Mouse (Mus musculus) cortical plate, adult 2 months (tissue): ENCODE measurements around the gene Sh3bp5.

Experiments used
- CTCF ChIP-seq: fragments of 200-500 bp; IDR thresholded peaks from 2 replicates; pipeline ENCODE4 v1.5.1; 2011; ENCODE audit warnings: mild to moderate bottlenecking, control low read depth, low read length; ENCODE audit not compliant: insufficient read depth; ENCODE audit errors: extremely low read depth
- POLR2A ChIP-seq: fragments of 200-500 bp; IDR thresholded peaks from 2 replicates; pipeline ENCODE4 v1.6.1; 2011; ENCODE audit warnings: mild to moderate bottlenecking, low read length, control low read depth; ENCODE audit not compliant: insufficient read depth; ENCODE audit errors: extremely low read depth

DNA sequence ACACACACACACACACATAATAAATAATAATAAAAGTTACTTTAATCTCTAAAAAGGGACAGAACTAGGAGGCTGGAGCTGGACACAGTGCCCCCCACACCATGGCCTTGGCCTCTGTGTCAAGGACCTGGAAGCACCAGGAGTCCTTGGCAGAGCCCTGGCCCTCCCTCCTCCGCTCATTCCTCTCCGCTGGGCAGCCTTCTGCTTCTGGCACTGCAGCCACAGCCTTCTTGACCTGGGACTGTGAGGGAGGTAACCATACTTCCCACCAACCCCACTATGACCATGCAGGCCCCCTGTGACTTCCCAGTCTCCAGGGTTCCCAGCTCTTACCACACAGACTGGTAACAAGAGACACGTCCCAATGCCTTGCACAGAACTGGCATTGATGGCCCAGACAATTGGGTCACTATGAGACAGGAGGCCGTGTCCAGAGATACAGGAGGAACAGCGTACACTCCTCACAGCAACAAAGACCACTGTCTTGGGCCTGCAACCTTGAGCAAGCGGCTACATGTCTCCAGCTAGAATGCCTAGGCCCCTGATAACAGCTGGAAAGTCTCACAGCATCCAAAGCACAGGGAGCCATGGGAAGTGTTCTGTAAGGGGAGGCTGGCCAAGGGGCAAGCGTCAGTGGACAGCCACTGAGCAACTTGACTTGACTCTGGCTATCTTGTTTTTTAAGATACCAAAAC lies 41.8 kb downstream of the Sh3bp5 start:
- TF ChIP-seq POLR2A (no peak), CTCF (no peak)
